Mouse (Mus musculus) neutrophil, adult 59 days (primary cell): ENCODE data around the gene Olfr1484. TPM values are rescaled to one million over a fixed set of nuclear protein-coding genes. Genes with fewer than 3 reads are reported as not detected.

Source experiments
- total RNA-seq, 2 experiments: library from RNA; stranded (reverse); gene quantifications; 1 replicate in 1 of 2; 2 replicates in 1 of 2; pipeline ENCODE4 v1.2.4; 2023

Gene Olfr1484
- total RNA-seq: not detected

GRCm38 (mm10) chr19:13583211-13583610 is at the start of gene Olfr1484:
Olfr1484 (plus strand) TSS chr19:13583511.

DNA sequence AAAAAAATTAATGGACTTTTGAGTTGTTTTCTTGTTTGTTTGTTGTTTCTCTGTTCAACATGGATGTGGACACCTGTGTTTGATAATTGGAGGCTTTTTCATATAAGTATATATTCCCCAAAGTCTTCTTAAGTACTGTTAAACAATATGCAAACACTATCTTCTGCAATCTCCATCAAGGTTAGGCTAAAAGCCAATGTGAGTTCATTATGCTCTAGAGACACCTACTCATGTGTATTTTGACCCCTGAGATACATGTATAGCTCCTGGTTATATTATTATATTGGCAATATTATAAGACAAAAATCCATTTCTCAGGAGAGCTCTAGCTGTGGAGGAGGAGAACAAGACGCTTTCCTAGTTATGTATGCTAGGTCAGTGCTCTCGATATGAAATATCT is 33.8 kb downstream of the Olfr1484 start, which contains the start of gene Olfr1487:
Olfr1487 (plus strand) TSS at position 301 of the 400 bp plus-strand sequence.

DNA sequence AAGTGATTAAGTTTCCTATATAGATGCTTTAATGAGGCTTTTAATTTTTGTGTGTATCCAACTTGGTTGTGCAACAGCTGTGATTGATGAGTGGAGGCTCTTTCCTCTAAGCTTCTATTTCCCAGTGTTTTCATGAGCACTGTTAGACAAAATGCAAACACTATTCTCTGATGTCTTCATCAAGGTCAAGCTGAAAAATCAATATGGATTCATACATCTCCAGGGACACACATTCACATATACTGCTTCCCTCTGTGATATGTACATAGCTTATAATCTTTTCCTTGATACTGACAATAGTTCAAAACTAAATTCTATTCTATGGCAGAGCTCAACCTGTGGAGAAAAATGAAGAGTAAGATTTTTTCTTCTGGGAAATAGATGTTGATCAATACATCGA is 48.0 kb downstream of the Olfr1484 start, which contains the start of gene Olfr1489:
Olfr1489 (plus strand) TSS at position 301 of the 400 bp plus-strand sequence.

Other genes starting within 250 kb of the Olfr1484 start
- gene Olfr1466, start 244.6 kb upstream of the Olfr1484 start, total RNA-seq: not detected
- not detected for gene Olfr1467, start 221.3 kb upstream of the Olfr1484 start, total RNA-seq
- not detected for gene Olfr1469, start 175.7 kb upstream of the Olfr1484 start, total RNA-seq
- not detected for gene Olfr1471, start 140.1 kb upstream of the Olfr1484 start, total RNA-seq
- gene Olfr1472, start 127.4 kb upstream of the Olfr1484 start, total RNA-seq: not detected
- gene Olfr1474, start 113.9 kb upstream of the Olfr1484 start, total RNA-seq: not detected
- not detected for gene Olfr1475, start 103.3 kb upstream of the Olfr1484 start, total RNA-seq
- gene Olfr1477, start 83.0 kb upstream of the Olfr1484 start, total RNA-seq: not detected
- gene Olfr1480, start 55.6 kb upstream of the Olfr1484 start, total RNA-seq: not detected
- not detected for gene Olfr1487, start 33.9 kb downstream of the Olfr1484 start, total RNA-seq
- gene Olfr1489, start 48.1 kb downstream of the Olfr1484 start, total RNA-seq: not detected
- gene Olfr1490, start 67.6 kb downstream of the Olfr1484 start, total RNA-seq: not detected
- not detected for gene Olfr1491, start 113.8 kb downstream of the Olfr1484 start, total RNA-seq
- gene Olfr1493-ps1, start 139.8 kb downstream of the Olfr1484 start, total RNA-seq: not detected
- not detected for gene Olfr1494, start 156.2 kb downstream of the Olfr1484 start, total RNA-seq
- not detected for gene Olfr1495, start 181.1 kb downstream of the Olfr1484 start, total RNA-seq
- not detected for gene Olfr1496, start 194.4 kb downstream of the Olfr1484 start, total RNA-seq
- not detected for gene Olfr1497, start 214.7 kb downstream of the Olfr1484 start, total RNA-seq
- not detected for gene Olfr1499, start 235.9 kb downstream of the Olfr1484 start, total RNA-seq
- gene Olfr1500, start 247.0 kb downstream of the Olfr1484 start, total RNA-seq: not detected